25 mouse cellular contexts compared by ENCODE assay signal in genomic region chr4:121986741-121987140, GRCm38 (mm10).
DNase-seq lines count a peak whose midpoint lies in the region; ATAC-seq and TF ChIP-seq lines count a peak whose summit lies in the region.
"Had no signal": no experiment of that assay in that cellular context is flagged by ENCODE, and none has a peak within 500 bp of the region (broad histone marks: within the 10 kb centered on the region; RNA-seq: fewer than 3 reads in every experiment).

No protein-coding gene starts in this region.

- no peak overlapping the region for H3K9ac ChIP-seq in hindbrain, embryonic 12.5 days
- no peak overlapping the region for H3K9ac ChIP-seq in kidney, embryonic 15.5 days
- no peak overlapping the region for H3K9ac ChIP-seq in kidney, embryonic 14.5 days (ENCODE audit: low read depth, low read length)
- no peak overlapping the region for H3K9ac ChIP-seq in midbrain, embryonic 12.5 days (replicated peaks)
- H3K9ac ChIP-seq in midbrain, embryonic 11.5 days (ENCODE audit: low read length) = no peak overlapping the region
- H3K9ac ChIP-seq: forebrain, embryonic 13.5 days; heart, embryonic 15.5 days; hindbrain, embryonic 15.5 days had no signal

- no peak overlapping the region for H3K4me2 ChIP-seq in hindbrain, embryonic 12.5 days (replicated peaks)
- no peak overlapping the region for H3K4me2 ChIP-seq in kidney, embryonic 15.5 days
- H3K4me2 ChIP-seq in kidney, embryonic 14.5 days (replicated peaks; ENCODE audit: low read depth, low read length) = no peak overlapping the region
- H3K4me2 ChIP-seq in midbrain, embryonic 12.5 days (replicated peaks) = no peak overlapping the region
- H3K4me2 ChIP-seq in midbrain, embryonic 11.5 days = no peak overlapping the region
- H3K4me2 ChIP-seq: forebrain, embryonic 13.5 days; heart, embryonic 11.5 days; heart, embryonic 15.5 days; hindbrain, embryonic 15.5 days had no signal

- 0 out of 2 replicates have a peak, but pooled peaks have one; percentile 22 for ATAC-seq in hindbrain, embryonic 12.5 days (ENCODE audit: low FRiP score)
- ATAC-seq in kidney, embryonic 15.5 days (replicated peaks; ENCODE audit: low FRiP score) = 0 out of 2 replicates have a peak, but pooled peaks have one; percentile 29
- ATAC-seq in kidney, embryonic 14.5 days (ENCODE audit: low FRiP score, low TSS enrichment) = no peak
- 0 out of 2 replicates have a peak, but pooled peaks have one; percentile 23 for ATAC-seq in midbrain, embryonic 12.5 days (ENCODE audit: low FRiP score, low read depth)
- ATAC-seq in midbrain, embryonic 11.5 days (ENCODE audit: low FRiP score) = no peak
- ATAC-seq in monocyte, adult 5-6 weeks (replicated peaks; ENCODE audit: insufficient number of reproducible peaks, low FRiP score, low TSS enrichment, poor library complexity, severe bottlenecking) = 0 out of 2 replicates have a peak, but pooled peaks have one; percentile 43
- ATAC-seq: CD4-positive, CD25-positive, alpha-beta regulatory T cell, adult 4 months; forebrain, embryonic 13.5 days; forebrain, embryonic 16.5 days had no signal

- no peaks in the 10 kb centered on the region for H3K4me1 ChIP-seq in hindbrain, embryonic 12.5 days
- no peaks in the 10 kb centered on the region for H3K4me1 ChIP-seq in hindbrain, embryonic 10.5 days (replicated peaks)
- H3K4me1 ChIP-seq in kidney, embryonic 15.5 days = no peaks in the 10 kb centered on the region
- H3K4me1 ChIP-seq in kidney, embryonic 14.5 days (ENCODE audit: control insufficient read depth, insufficient read depth, low read length) = no peaks in the 10 kb centered on the region
- H3K4me1 ChIP-seq in midbrain, embryonic 12.5 days = no peaks in the 10 kb centered on the region
- no peaks in the 10 kb centered on the region for H3K4me1 ChIP-seq in midbrain, embryonic 11.5 days (ENCODE audit: control insufficient read depth, insufficient read depth, low read length)
- H3K4me1 ChIP-seq: forebrain, embryonic 10.5 days; forebrain, embryonic 13.5 days; heart, embryonic 15.5 days; hindbrain, embryonic 15.5 days had no signal

- no peaks in the 10 kb centered on the region for H3K36me3 ChIP-seq in hindbrain, embryonic 12.5 days
- H3K36me3 ChIP-seq in hindbrain, embryonic 10.5 days = no peaks in the 10 kb centered on the region
- H3K36me3 ChIP-seq in kidney, embryonic 15.5 days = no peaks in the 10 kb centered on the region
- no peaks in the 10 kb centered on the region for H3K36me3 ChIP-seq in kidney, embryonic 14.5 days (ENCODE audit: control insufficient read depth, insufficient read depth, low read length)
- H3K36me3 ChIP-seq in midbrain, embryonic 12.5 days = no peaks in the 10 kb centered on the region
- no peaks in the 10 kb centered on the region for H3K36me3 ChIP-seq in midbrain, embryonic 11.5 days (ENCODE audit: control insufficient read depth, insufficient read depth, low read length)
- H3K36me3 ChIP-seq: forebrain, embryonic 10.5 days; heart, embryonic 15.5 days; hindbrain, embryonic 15.5 days had no signal

- H3K9me3 ChIP-seq in hindbrain, embryonic 12.5 days (replicated peaks) = peaks cover 56% of the 10 kb centered on the region
- peaks cover 66% of the 10 kb centered on the region for H3K9me3 ChIP-seq in hindbrain, embryonic 10.5 days
- H3K9me3 ChIP-seq in kidney, embryonic 15.5 days (replicated peaks) = peaks cover 51% of the 10 kb centered on the region
- H3K9me3 ChIP-seq in kidney, embryonic 14.5 days (ENCODE audit: control insufficient read depth, low read length) = peaks cover 47% of the 10 kb centered on the region
- peaks cover 50% of the 10 kb centered on the region for H3K9me3 ChIP-seq in midbrain, embryonic 12.5 days
- peaks cover 34% of the 10 kb centered on the region for H3K9me3 ChIP-seq in midbrain, embryonic 11.5 days (ENCODE audit: control insufficient read depth, low read length)

- TF ChIP-seq CTCF in left cerebral cortex, adult 2 months (IDR thresholded peaks at IDR 0.05) = no peak

- no peaks in the 10 kb centered on the region for H3K27me3 ChIP-seq in hindbrain, embryonic 12.5 days
- no peaks in the 10 kb centered on the region for H3K27me3 ChIP-seq in hindbrain, embryonic 10.5 days (ENCODE audit: insufficient read depth, poor library complexity, severe bottlenecking)
- H3K27me3 ChIP-seq in kidney, embryonic 15.5 days = no peaks in the 10 kb centered on the region
- no peaks in the 10 kb centered on the region for H3K27me3 ChIP-seq in kidney, embryonic 14.5 days (ENCODE audit: control insufficient read depth, insufficient read depth, low read length)
- H3K27me3 ChIP-seq in midbrain, embryonic 12.5 days = no peaks in the 10 kb centered on the region
- H3K27me3 ChIP-seq in midbrain, embryonic 11.5 days (ENCODE audit: control insufficient read depth, insufficient read depth, low read length) = no peaks in the 10 kb centered on the region
- H3K27me3 ChIP-seq: forebrain, embryonic 13.5 days; heart, embryonic 15.5 days; hindbrain, embryonic 15.5 days had no signal

- DNase-seq in hindbrain, embryonic 10.5 days (ENCODE audit: low spot score) = no peak
- DNase-seq in midbrain, embryonic 11.5 days (ENCODE audit: low spot score, missing footprints) = no peak
- no peak for DNase-seq in left cerebral cortex, adult 2 months (ENCODE audit: extremely low spot score in 1 of 2, low spot score in 2 of 2)
- DNase-seq: adrenal gland, adult 2 months; adrenal gland, postnatal 14 days; cerebellum, adult 11 months; cerebellum, adult 2 months; cerebellum, adult 9-11 months; cerebellum, postnatal 25 days; gastrocnemius, postnatal 10 days; gastrocnemius, postnatal 36 days; heart, postnatal 10 days; heart, postnatal 36 days had no signal

- no peak overlapping the region for H3K27ac ChIP-seq in hindbrain, embryonic 12.5 days
- no peak overlapping the region for H3K27ac ChIP-seq in hindbrain, embryonic 10.5 days
- H3K27ac ChIP-seq in kidney, embryonic 15.5 days = no peak overlapping the region
- no peak overlapping the region for H3K27ac ChIP-seq in kidney, embryonic 14.5 days (ENCODE audit: low read depth, low read length)
- H3K27ac ChIP-seq in midbrain, embryonic 12.5 days (replicated peaks) = no peak overlapping the region
- H3K27ac ChIP-seq in midbrain, embryonic 11.5 days (ENCODE audit: low read depth, low read length) = no peak overlapping the region
- H3K27ac ChIP-seq in left cerebral cortex, adult 2 months = no peak overlapping the region
- H3K27ac ChIP-seq: forebrain, embryonic 10.5 days; forebrain, embryonic 13.5 days; heart, embryonic 15.5 days; hindbrain, embryonic 15.5 days had no signal

- WGBS in hindbrain, embryonic 12.5 days = 83% methylated on average over 2 of the region's 2 CpGs
- WGBS in hindbrain, embryonic 10.5 days = 71% methylated on average over 2 of the region's 2 CpGs
- 70% methylated on average over 2 of the region's 2 CpGs for WGBS in kidney, embryonic 15.5 days
- 73% methylated on average over 2 of the region's 2 CpGs for WGBS in kidney, embryonic 14.5 days
- 69% methylated on average over 2 of the region's 2 CpGs for WGBS in midbrain, embryonic 12.5 days
- WGBS in midbrain, embryonic 11.5 days = 62% methylated on average over 2 of the region's 2 CpGs

- intact Hi-C loops in left cerebral cortex, adult 2 months (cut with DNase I) = no loop called here

- no peak overlapping the region for H3K4me3 ChIP-seq in hindbrain, embryonic 12.5 days
- no peak overlapping the region for H3K4me3 ChIP-seq in hindbrain, embryonic 10.5 days
- no peak overlapping the region for H3K4me3 ChIP-seq in kidney, embryonic 15.5 days (replicated peaks)
- H3K4me3 ChIP-seq in kidney, embryonic 14.5 days (ENCODE audit: low read length) = no peak overlapping the region
- no peak overlapping the region for H3K4me3 ChIP-seq in midbrain, embryonic 12.5 days
- no peak overlapping the region for H3K4me3 ChIP-seq in midbrain, embryonic 11.5 days (ENCODE audit: low read depth, low read length)
- H3K4me3 ChIP-seq in left cerebral cortex, adult 2 months = no peak overlapping the region
- H3K4me3 ChIP-seq: forebrain, embryonic 10.5 days; forebrain, embryonic 13.5 days; heart, embryonic 15.5 days; hindbrain, embryonic 15.5 days had no signal

Comparison
In these comparisons a context has a peak if more than half of its experiments do, and no peak if none do; other contexts are left out.
1. ATAC-seq: peak in hindbrain, embryonic 12.5 days (single experiment), kidney, embryonic 15.5 days (single experiment), midbrain, embryonic 12.5 days (single experiment) and monocyte, adult 5-6 weeks (single experiment); none in kidney, embryonic 14.5 days (single experiment) and midbrain, embryonic 11.5 days (single experiment).